Mouse (Mus musculus) layer of hippocampus, adult 2 months (tissue): ENCODE results near the gene Mybpc1. TPM values are rescaled to one million over a fixed set of nuclear protein-coding genes. Genes with fewer than 3 reads are reported as not detected.
A peak's percentile ranks its signal among the peaks of the same experiment; 100 is the strongest.

ENCODE experiments used
- DNase-seq, 2 experiments: peaks; one replicate each; pipeline ENCODE4 v3.0.0; 2022; ENCODE audit warnings: low spot score in 2 of 2
- H3K27ac ChIP-seq: fragments of 200-600 bp; 2 replicates; pipeline ENCODE4 v1.8.1; 2022
- H3K4me3 ChIP-seq: fragments of 200-600 bp; 2 replicates; pipeline ENCODE4 v1.8.1; 2022; ENCODE audit warnings: mild to moderate bottlenecking
- CTCF ChIP-seq: fragments of 200-600 bp; conservative IDR thresholded peaks from 2 replicates; pipeline ENCODE4 v1.8.1; 2022; ENCODE audit warnings: antibody characterized with exemption, mild to moderate bottlenecking, moderate library complexity
- total RNA-seq, 2 experiments: library from RNA; stranded (reverse); gene quantifications; 2 replicates each; pipeline ENCODE4 v1.2.3; 2021

The Mybpc1 gene
- total RNA-seq, 2 experiments from 2014 or later = 0.82 to 1.4 TPM

GRCm38 (mm10) chr10:88600591-88600990 is 4.4 kb downstream of the Mybpc1 start:
- no peak overlapping the region for H3K4me3 ChIP-seq
- TF ChIP-seq CTCF = no peak
- no peak for DNase-seq
- no peak overlapping the region for H3K27ac ChIP-seq

GRCm38 (mm10) chr10:88592316-88592715 is 12.6 kb downstream of the Mybpc1 start:
- DNase-seq = no peak
- Histone ChIP-seq H3K27ac (no peak overlapping the region), H3K4me3 (no peak overlapping the region)
- TF ChIP-seq CTCF = no peak

GRCm38 (mm10) chr10:88591042-88591441 is 13.9 kb downstream of the Mybpc1 start:
- Histone ChIP-seq H3K4me3 (no peak overlapping the region), H3K27ac (peak overlapping the region; percentile 18; the same call in 1 of the 2 replicates)
- TF ChIP-seq CTCF = peak; percentile 39
- DNase-seq = peak; percentile 23 to 37

- Histone ChIP-seq H3K27ac (peak overlapping the region; percentile 59), H3K4me3 (peak overlapping the region; percentile 2; the same call in 1 of the 2 replicates)
- TF ChIP-seq CTCF = peak; percentile 41
- DNase-seq = peak; percentile 60 to 68
Measured at GRCm38 (mm10) chr10:88584469-88584868, 20.5 kb downstream of the Mybpc1 start.

- DNase-seq = no peak
- H3K27ac ChIP-seq = no peak overlapping the region
- TF ChIP-seq CTCF = no peak
- no peak overlapping the region for H3K4me3 ChIP-seq
Measured at GRCm38 (mm10) chr10:88580786-88581185, 24.2 kb downstream of the Mybpc1 start.

GRCm38 (mm10) chr10:88578651-88579050 is 26.3 kb downstream of the Mybpc1 start:
- Histone ChIP-seq H3K27ac (no peak overlapping the region), H3K4me3 (no peak overlapping the region)
- DNase-seq = no peak
- no peak for TF ChIP-seq CTCF

- no peak overlapping the region for H3K27ac ChIP-seq
- no peak for TF ChIP-seq CTCF
- DNase-seq = no peak
- H3K4me3 ChIP-seq = no peak overlapping the region
Measured at GRCm38 (mm10) chr10:88574115-88574635, 30.8 kb downstream of the Mybpc1 start.

GRCm38 (mm10) chr10:88572123-88572522 is 32.8 kb downstream of the Mybpc1 start:
- DNase-seq = no peak
- H3K27ac ChIP-seq = no peak overlapping the region
- H3K4me3 ChIP-seq = no peak overlapping the region
- TF ChIP-seq CTCF = no peak

- Histone ChIP-seq H3K4me3 (no peak overlapping the region), H3K27ac (no peak overlapping the region)
- TF ChIP-seq CTCF = no peak
- no peak for DNase-seq
Measured at GRCm38 (mm10) chr10:88557046-88557445, 47.9 kb downstream of the Mybpc1 start.

GRCm38 (mm10) chr10:88552738-88553137 is 52.2 kb downstream of the Mybpc1 start:
- H3K4me3 ChIP-seq = no peak overlapping the region
- TF ChIP-seq CTCF = peak; percentile 61
- H3K27ac ChIP-seq = no peak overlapping the region
- no peak for DNase-seq

- DNase-seq = no peak
- TF ChIP-seq CTCF = peak; percentile 26
- H3K27ac ChIP-seq = no peak overlapping the region
- H3K4me3 ChIP-seq = no peak overlapping the region
Measured at GRCm38 (mm10) chr10:88550225-88550624, 54.7 kb downstream of the Mybpc1 start.

GRCm38 (mm10) chr10:88547635-88548034 is 57.3 kb downstream of the Mybpc1 start:
- no peak overlapping the region for H3K27ac ChIP-seq
- no peak overlapping the region for H3K4me3 ChIP-seq
- DNase-seq = no peak
- no peak for TF ChIP-seq CTCF

- Histone ChIP-seq H3K4me3 (no peak overlapping the region), H3K27ac (no peak overlapping the region)
- DNase-seq = no peak
- TF ChIP-seq CTCF = no peak
Measured at GRCm38 (mm10) chr10:88530631-88531030, 74.3 kb downstream of the Mybpc1 start.

GRCm38 (mm10) chr10:88524016-88524415 is 80.9 kb downstream of the Mybpc1 start:
- peak; percentile 42 to 59 for DNase-seq
- no peak overlapping the region for H3K4me3 ChIP-seq
- 0 out of 2 replicates have a peak overlapping the region, but pooled peaks have one; percentile 39 for H3K27ac ChIP-seq
- no peak for TF ChIP-seq CTCF
